Mouse (Mus musculus): ENCODE measurements at regions not wholly inside any gene's neighbourhood (a gene's known extent, or its start where the extent isn't known, plus 50 kb on each side); places are given as distances from the start of the nearest gene placed in this dataset.

DNA sequence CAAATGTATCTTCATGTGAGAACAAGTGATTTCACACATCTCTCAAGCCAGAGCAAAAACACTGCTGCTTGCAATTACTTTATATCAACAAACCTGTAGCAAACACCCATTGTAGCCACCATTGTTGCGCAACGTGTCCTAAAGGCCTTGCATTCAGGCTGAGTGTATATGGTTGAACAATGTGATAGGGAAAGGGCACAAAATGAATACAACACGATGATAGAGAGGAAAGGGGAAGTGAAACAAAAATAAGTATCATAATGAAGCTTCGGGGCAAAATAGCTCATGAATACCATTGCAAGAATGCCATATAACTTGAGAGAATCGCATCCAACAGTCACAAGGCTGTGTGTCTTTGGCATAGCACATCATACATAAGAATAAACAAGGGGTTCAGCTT, 275.6 kb upstream of the Slc7a11 start:
- TF ChIP-seq CTCF (IDR thresholded peaks at IDR 0.05) (no peak), POLR2A (IDR thresholded peaks at IDR 0.05; ENCODE audit: insufficient read depth, low read depth, low read length) (no peak), EP300 (IDR thresholded peaks at IDR 0.05; ENCODE audit: insufficient read depth, low read depth, low read length) (no peak)

Data from heart, adult 2 months (tissue).